Mouse (Mus musculus): ENCODE data around the gene Rab34. TPM values are rescaled to one million over a fixed set of nuclear protein-coding genes. Genes with fewer than 3 reads are reported as not detected.

Gene Rab34
- polyA plus RNA-seq (2015; fragmentation: Nextera tagmentation; extraction: Ambion mirVana) = 59.0 and 61.4 TPM in 2 replicates

DNA sequence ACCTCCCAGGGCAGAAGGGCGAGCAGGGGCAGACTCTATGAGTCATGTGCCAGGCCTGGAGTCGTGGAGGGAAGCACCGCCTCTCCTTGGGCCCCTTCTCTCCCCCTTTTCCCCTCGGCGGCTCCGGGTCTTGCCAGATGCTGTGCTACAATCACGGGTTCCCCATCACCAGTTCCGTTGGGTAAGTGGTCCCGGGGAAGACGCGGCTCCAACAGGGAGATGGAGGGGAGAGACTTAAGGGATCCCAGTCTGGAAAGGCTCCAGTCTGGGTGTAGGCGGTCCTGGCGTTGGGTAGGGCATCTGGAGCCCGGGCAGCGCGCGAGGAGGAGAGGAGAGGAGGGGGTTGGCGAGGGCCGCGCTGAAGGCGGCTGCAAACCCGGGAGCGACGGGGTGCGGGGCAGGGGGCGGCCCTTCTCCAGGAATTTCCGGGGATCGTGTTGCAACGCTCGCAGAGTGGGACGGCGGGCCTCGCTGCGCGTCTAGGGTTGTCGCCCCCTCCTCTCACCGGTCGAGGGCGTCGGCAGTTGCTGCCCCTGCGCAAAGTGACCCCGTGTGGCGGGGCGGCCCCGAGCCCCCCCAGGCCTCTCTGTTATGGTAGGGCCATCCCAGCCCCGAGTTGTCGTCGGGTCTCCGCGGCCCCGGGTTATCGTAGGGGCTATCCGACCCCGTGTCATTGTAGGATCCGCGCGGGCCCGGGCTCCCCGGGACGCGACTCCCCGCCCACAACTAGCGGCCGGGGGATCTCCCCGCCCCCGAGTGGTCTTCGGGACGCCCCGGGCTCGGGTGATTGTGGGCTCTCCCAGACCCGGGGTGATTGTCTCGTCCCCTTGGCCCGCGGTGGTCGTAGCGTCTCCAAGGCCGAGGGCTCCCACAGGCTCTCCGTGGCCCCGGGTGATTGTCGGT is at the start of gene Rab34:
TSS of gene Rab34 (plus strand) at position 100 of the 903 bp plus-strand sequence.
- H3K4me3 ChIP-seq (ENCODE audit: low read depth, low read length) = peak within 1 kb of the TSS; percentile 72
- H3K27ac ChIP-seq (replicated peaks) = peak within 1 kb of the TSS; percentile 96
- DNase-seq (ENCODE audit: low spot score) (peak; percentile 77), ATAC-seq (ENCODE audit: low FRiP score, low TSS enrichment) (peak; percentile 77)
- peak within 1 kb of the TSS; percentile 88 for H3K4me2 ChIP-seq (replicated peaks; ENCODE audit: low read depth)
- H3K27me3 ChIP-seq (ENCODE audit: control insufficient read depth, insufficient read depth, low read length) = no peaks in the 10 kb centered on the region
- TF ChIP-seq CTCF (IDR thresholded peaks at IDR 0.05; ENCODE audit: low read depth) = no peak; the same call in 1 of the 2 replicates
- no peak for TF ChIP-seq EP300 (optimal IDR thresholded peaks at IDR 0.05)
- under 1% methylated on average over 78 of the region's 80 CpGs for WGBS
- no peaks in the 10 kb centered on the region for H3K9me3 ChIP-seq (ENCODE audit: control insufficient read depth, low read length)
- H3K4me1 ChIP-seq (replicated peaks; ENCODE audit: control insufficient read depth, insufficient read depth) = no peaks in the 10 kb centered on the region
- peak within 1 kb of the TSS; percentile 82 for H3K9ac ChIP-seq (ENCODE audit: low read length)
- peaks cover 7% of the 10 kb centered on the region for H3K36me3 ChIP-seq (ENCODE audit: control insufficient read depth, insufficient read depth, low read length)

DNA sequence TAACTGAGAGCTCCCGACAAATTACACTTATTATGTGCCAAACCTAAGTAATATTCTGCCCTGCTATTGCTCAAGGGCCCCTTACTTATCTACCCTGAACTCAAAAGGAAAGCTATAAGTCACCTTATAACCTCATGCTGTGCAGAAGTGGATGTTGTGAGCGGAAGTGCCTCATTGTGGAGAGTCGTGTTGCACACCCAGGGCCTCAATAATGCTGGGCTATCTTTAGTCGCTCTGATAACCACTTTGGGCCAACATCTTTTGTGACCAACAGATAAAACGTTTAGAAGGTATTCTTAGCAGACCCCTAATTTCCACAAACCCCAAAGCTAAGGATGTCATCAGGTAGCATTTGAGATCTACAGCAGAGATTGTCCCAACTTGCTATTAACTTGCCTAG is 47.6 kb upstream of the Rab34 start:
- no peaks in the 10 kb centered on the region for H3K9me3 ChIP-seq (ENCODE audit: control insufficient read depth, low read length)
- H3K27ac ChIP-seq (replicated peaks) = no peak overlapping the region
- TF ChIP-seq EP300 (optimal IDR thresholded peaks at IDR 0.05) (no peak), CTCF (IDR thresholded peaks at IDR 0.05; ENCODE audit: low read depth) (no peak)
- ATAC-seq (ENCODE audit: low FRiP score, low TSS enrichment) = no peak
- no peaks in the 10 kb centered on the region for H3K4me1 ChIP-seq (replicated peaks; ENCODE audit: control insufficient read depth, insufficient read depth)
- peaks cover 8% of the 10 kb centered on the region; the same call in 1 of the 2 replicates for H3K36me3 ChIP-seq (ENCODE audit: control insufficient read depth, insufficient read depth, low read length)
- no peak overlapping the region for H3K4me2 ChIP-seq (replicated peaks; ENCODE audit: low read depth)
- H3K9ac ChIP-seq (ENCODE audit: low read length) = no peak overlapping the region
- no peak overlapping the region for H3K4me3 ChIP-seq (ENCODE audit: low read depth, low read length)
- H3K27me3 ChIP-seq (ENCODE audit: control insufficient read depth, insufficient read depth, low read length) = no peaks in the 10 kb centered on the region
- WGBS = 77% methylated on average over 5 of the region's 5 CpGs
- DNase-seq (ENCODE audit: low spot score) = no peak

DNA sequence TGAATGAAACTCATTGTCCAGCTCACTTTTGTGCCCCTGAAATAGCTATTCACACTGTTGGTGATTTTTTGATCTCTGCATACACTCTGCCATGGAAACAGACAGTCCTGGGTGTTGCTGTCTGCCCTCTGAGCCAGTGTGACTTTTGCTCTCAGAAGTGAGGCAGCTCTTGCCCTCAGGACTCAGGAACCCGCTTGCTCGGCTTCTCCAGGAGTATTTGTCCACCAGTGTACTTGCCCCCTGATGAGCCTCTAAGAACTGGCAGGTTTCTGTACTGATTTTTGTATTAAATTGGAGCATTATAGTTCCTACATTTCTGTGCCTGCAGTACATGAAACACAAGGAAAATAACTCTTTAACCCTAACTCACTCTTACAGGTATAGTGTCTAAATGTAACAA is 44.7 kb upstream of the Rab34 start:
- no peak for DNase-seq (ENCODE audit: low spot score)
- Histone ChIP-seq H3K9ac (ENCODE audit: low read length) (no peak overlapping the region), H3K36me3 (ENCODE audit: control insufficient read depth, insufficient read depth, low read length) (peaks cover 8% of the 10 kb centered on the region; the same call in 1 of the 2 replicates), H3K4me2 (replicated peaks; ENCODE audit: low read depth) (no peak overlapping the region), H3K4me1 (replicated peaks; ENCODE audit: control insufficient read depth, insufficient read depth) (no peaks in the 10 kb centered on the region), H3K27me3 (ENCODE audit: control insufficient read depth, insufficient read depth, low read length) (no peaks in the 10 kb centered on the region), H3K4me3 (ENCODE audit: low read depth, low read length) (no peak overlapping the region), H3K27ac (replicated peaks) (no peak overlapping the region), H3K9me3 (ENCODE audit: control insufficient read depth, low read length) (no peaks in the 10 kb centered on the region)
- 92% methylated on average over 2 of the region's 2 CpGs for WGBS
- TF ChIP-seq CTCF (IDR thresholded peaks at IDR 0.05; ENCODE audit: low read depth) = no peak
- TF ChIP-seq EP300 (optimal IDR thresholded peaks at IDR 0.05) = no peak
- no peak for ATAC-seq (ENCODE audit: low FRiP score, low TSS enrichment)

DNA sequence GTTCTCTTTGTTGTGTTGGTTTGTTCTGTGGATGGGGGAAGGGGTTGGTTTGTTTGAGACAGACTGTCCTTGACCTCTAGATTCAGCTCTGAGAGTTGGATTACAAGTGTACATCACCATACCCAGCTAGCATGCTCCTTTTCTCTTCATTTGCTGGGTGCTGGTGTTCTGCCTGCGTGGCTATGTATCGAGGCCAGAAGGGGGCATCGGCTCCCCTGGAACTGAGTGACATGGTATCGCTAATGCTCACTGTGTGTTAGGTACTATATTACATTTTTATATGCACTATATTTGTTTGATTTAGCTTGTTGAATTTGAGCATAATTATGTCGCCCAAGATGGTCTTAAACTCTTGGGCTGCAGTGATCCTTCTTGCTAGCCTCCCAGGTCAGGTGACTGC is 42.1 kb upstream of the Rab34 start:
- Histone ChIP-seq H3K4me3 (ENCODE audit: low read depth, low read length) (no peak overlapping the region), H3K36me3 (ENCODE audit: control insufficient read depth, insufficient read depth, low read length) (peaks cover 8% of the 10 kb centered on the region; the same call in 1 of the 2 replicates), H3K4me1 (replicated peaks; ENCODE audit: control insufficient read depth, insufficient read depth) (no peaks in the 10 kb centered on the region), H3K4me2 (replicated peaks; ENCODE audit: low read depth) (no peak overlapping the region), H3K27ac (replicated peaks) (peak overlapping the region; percentile 69), H3K27me3 (ENCODE audit: control insufficient read depth, insufficient read depth, low read length) (no peaks in the 10 kb centered on the region), H3K9ac (ENCODE audit: low read length) (no peak overlapping the region), H3K9me3 (ENCODE audit: control insufficient read depth, low read length) (no peaks in the 10 kb centered on the region)
- no peak for ATAC-seq (ENCODE audit: low FRiP score, low TSS enrichment)
- no peak for DNase-seq (ENCODE audit: low spot score)
- TF ChIP-seq CTCF (IDR thresholded peaks at IDR 0.05; ENCODE audit: low read depth) (peak; percentile 59), EP300 (optimal IDR thresholded peaks at IDR 0.05) (no peak)
- 67% methylated on average over 5 of the region's 5 CpGs for WGBS

DNA sequence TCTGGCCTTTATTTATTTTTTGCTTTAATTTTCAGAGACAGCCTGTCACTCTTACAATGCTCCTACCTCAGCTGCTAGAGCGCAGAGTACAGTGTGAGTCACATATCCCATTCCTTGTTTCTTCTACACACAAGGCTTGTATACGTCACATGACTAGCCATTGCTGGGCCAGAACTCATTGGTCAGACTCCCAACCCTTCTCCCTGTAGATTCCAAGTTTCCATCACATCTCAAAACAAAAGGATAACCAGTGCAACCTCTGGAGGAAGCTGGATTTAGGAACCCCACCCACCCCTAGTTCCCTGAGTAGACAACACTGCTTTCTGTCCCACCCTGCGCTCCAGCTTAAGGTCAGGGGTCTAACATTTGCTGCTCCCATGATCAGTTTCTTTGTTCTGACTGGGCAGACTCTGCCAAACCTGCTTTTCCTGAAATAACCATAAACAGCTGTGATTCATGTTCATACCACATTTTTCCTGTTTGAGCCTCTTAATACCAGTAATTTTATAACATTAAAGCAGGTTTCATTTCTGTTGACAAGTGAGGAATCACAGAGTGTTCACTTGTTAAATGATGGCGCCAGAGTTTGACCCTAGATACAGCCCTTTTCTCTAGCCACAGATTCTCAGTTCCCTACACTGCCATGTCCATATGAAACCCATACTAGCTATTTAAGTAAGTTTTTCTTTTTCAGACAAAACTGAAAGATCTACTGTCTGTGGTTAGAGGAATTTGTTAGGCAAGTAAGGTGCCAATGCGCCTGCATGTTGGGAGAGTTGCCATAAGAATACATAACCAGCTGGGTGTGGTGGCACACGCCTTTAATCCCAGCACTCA is 41.3 kb upstream of the Rab34 start:
- WGBS = 58% methylated on average over 6 of the region's 6 CpGs
- ATAC-seq (ENCODE audit: low FRiP score, low TSS enrichment) = peak; percentile 72
- no peaks in the 10 kb centered on the region for H3K9me3 ChIP-seq (ENCODE audit: control insufficient read depth, low read length)

More for the DNA sequence above, 41.3 kb upstream of the Rab34 start:
- no peak overlapping the region for H3K4me2 ChIP-seq (replicated peaks; ENCODE audit: low read depth)
- H3K27ac ChIP-seq (replicated peaks) = peak overlapping the region; percentile 69
- DNase-seq (ENCODE audit: low spot score) = no peak
- no peaks in the 10 kb centered on the region for H3K4me1 ChIP-seq (replicated peaks; ENCODE audit: control insufficient read depth, insufficient read depth)
- TF ChIP-seq CTCF (IDR thresholded peaks at IDR 0.05; ENCODE audit: low read depth) (no peak), EP300 (optimal IDR thresholded peaks at IDR 0.05) (peak; percentile 85)
- H3K36me3 ChIP-seq (ENCODE audit: control insufficient read depth, insufficient read depth, low read length) = peaks cover 8% of the 10 kb centered on the region; the same call in 1 of the 2 replicates
- no peak overlapping the region for H3K9ac ChIP-seq (ENCODE audit: low read length)
- no peak overlapping the region for H3K4me3 ChIP-seq (ENCODE audit: low read depth, low read length)
- H3K27me3 ChIP-seq (ENCODE audit: control insufficient read depth, insufficient read depth, low read length) = no peaks in the 10 kb centered on the region
